Mouse (Mus musculus) olfactory bulb, adult 2 months (tissue): ENCODE measurements around the gene Ankrd9.

Experiments
- CTCF ChIP-seq: fragments of 200-500 bp; IDR thresholded peaks from 2 replicates; pipeline ENCODE4 v1.5.1; 2012; ENCODE audit warnings: low read depth, mild to moderate bottlenecking, low read length, moderate library complexity; ENCODE audit not compliant: insufficient read depth
- POLR2A ChIP-seq: fragments of 200-500 bp; IDR thresholded peaks from 2 replicates; pipeline ENCODE4 v1.6.1; 2012; ENCODE audit warnings: mild to moderate bottlenecking, low read depth, low read length, moderate library complexity; ENCODE audit not compliant: insufficient read depth

GRCm38 (mm10) chr12:110990500-110990899 is 11.7 kb upstream of the Ankrd9 start:
- TF ChIP-seq CTCF, result no peak
- TF ChIP-seq POLR2A, result no peak
